8 mouse cellular contexts compared by ENCODE assay signal in the genomic region with DNA sequence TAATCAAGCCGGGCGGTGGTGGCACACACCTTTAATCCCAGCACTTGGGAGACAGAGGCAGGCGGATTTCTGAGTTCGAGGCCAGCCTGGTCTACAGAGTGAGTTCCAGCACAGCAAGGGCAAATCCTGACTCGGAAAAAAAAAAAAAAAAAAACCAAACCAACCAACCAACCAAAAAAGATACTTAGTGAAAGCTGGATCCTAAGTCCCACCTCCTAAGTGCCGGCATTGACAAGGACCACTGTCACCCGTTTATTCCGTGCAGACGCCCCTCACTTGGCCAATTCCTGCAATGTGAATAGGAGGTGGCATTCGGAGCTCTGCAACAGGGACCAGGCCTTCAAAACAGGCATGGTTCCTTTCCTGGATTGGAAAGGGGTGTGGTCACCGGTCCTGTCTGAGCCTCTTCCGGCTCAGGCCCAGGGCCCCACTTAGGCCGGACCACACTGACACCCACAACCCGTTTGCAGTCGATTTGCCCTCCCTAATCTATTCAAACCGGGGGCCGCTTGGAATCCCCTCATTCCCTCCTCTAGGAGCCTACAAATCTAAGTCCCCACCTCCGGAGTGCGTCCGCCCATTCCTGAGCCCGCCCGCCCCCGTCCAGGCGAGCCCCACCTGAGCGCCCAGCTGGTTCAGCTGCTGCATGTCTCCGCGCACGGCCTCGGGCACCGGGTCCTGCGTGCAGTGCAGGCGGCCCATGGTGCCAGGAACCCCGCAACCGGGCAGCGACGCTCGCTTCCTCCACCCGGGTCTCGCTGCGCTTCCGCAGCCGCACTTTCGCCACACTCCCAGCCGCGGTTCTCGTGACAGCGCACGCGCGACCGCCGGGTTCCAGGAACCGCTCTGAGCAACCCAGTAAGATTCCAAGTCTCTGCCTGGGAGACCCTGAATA. TPM values are rescaled to one million over a fixed set of nuclear protein-coding genes. Genes with fewer than 3 reads are reported as not detected.
DNase-seq lines count a peak whose midpoint lies in the region; ATAC-seq lines count a peak whose summit lies in the region.

Commd7 (minus strand) TSS at position 806 of the 895 bp plus-strand sequence.

- no peaks in the 10 kb centered on the region for H3K27me3 ChIP-seq in forebrain, embryonic 11.5 days (ENCODE audit: control insufficient read depth, insufficient read depth, low read length)
- H3K27me3 ChIP-seq in heart, embryonic 15.5 days, result no peaks in the 10 kb centered on the region
- no peaks in the 10 kb centered on the region for H3K27me3 ChIP-seq in liver, embryonic 13.5 days
- no peaks in the 10 kb centered on the region for H3K27me3 ChIP-seq in stomach, embryonic 14.5 days (ENCODE audit: control insufficient read depth, insufficient read depth, low read length)

- H3K9me3 ChIP-seq in forebrain, embryonic 11.5 days (ENCODE audit: control insufficient read depth, low read length), result no peaks in the 10 kb centered on the region
- no peaks in the 10 kb centered on the region for H3K9me3 ChIP-seq in heart, embryonic 15.5 days (replicated peaks)
- H3K9me3 ChIP-seq in liver, embryonic 13.5 days (replicated peaks), result no peaks in the 10 kb centered on the region
- H3K9me3 ChIP-seq in stomach, embryonic 14.5 days (ENCODE audit: control insufficient read depth, low read depth, low read length), result no peaks in the 10 kb centered on the region

- peak within 1 kb of the TSS; percentile 84 for H3K9ac ChIP-seq in forebrain, embryonic 11.5 days (ENCODE audit: low read length)
- H3K9ac ChIP-seq in heart, embryonic 15.5 days, result peak within 1 kb of the TSS; percentile 94
- peak within 1 kb of the TSS; percentile 90 for H3K9ac ChIP-seq in liver, embryonic 13.5 days
- peak within 1 kb of the TSS; percentile 85 for H3K9ac ChIP-seq in stomach, embryonic 14.5 days (replicated peaks; ENCODE audit: low read depth, low read length)

- peaks cover 3% of the 10 kb centered on the region; the same call in 1 of the 2 replicates for H3K4me1 ChIP-seq in forebrain, embryonic 11.5 days (replicated peaks; ENCODE audit: control insufficient read depth, insufficient read depth, low read length)
- peaks cover 13% of the 10 kb centered on the region for H3K4me1 ChIP-seq in heart, embryonic 15.5 days (replicated peaks)
- peaks cover 38% of the 10 kb centered on the region for H3K4me1 ChIP-seq in liver, embryonic 13.5 days (replicated peaks)
- peaks cover 6% of the 10 kb centered on the region; the same call in 1 of the 2 replicates for H3K4me1 ChIP-seq in stomach, embryonic 14.5 days (ENCODE audit: control insufficient read depth, insufficient read depth, low read length)

- peak; percentile 93 for ATAC-seq in CD4-positive, CD25-positive, alpha-beta regulatory T cell, adult 4 months
- ATAC-seq in forebrain, embryonic 11.5 days (replicated peaks; ENCODE audit: low FRiP score), result peak; percentile 86
- ATAC-seq in heart, embryonic 15.5 days (replicated peaks; ENCODE audit: insufficient number of reproducible peaks, insufficient read depth, low FRiP score, low read depth), result peak; percentile 84
- ATAC-seq in liver, embryonic 13.5 days (ENCODE audit: low read depth), result peak; percentile 81
- ATAC-seq in stomach, embryonic 14.5 days (ENCODE audit: insufficient number of reproducible peaks, insufficient read depth, low FRiP score, low read depth), result peak; percentile 83

- peak within 1 kb of the TSS; percentile 87 for H3K4me2 ChIP-seq in forebrain, embryonic 11.5 days (ENCODE audit: low read depth, low read length, severe bottlenecking)
- H3K4me2 ChIP-seq in heart, embryonic 15.5 days, result peak within 1 kb of the TSS; percentile 68
- peak within 1 kb of the TSS; percentile 84 for H3K4me2 ChIP-seq in liver, embryonic 13.5 days
- peak within 1 kb of the TSS; percentile 55 for H3K4me2 ChIP-seq in stomach, embryonic 14.5 days (replicated peaks; ENCODE audit: low read depth, low read length)

- peak within 1 kb of the TSS; percentile 72 for H3K4me3 ChIP-seq in forebrain, embryonic 11.5 days (ENCODE audit: low read depth, low read length)
- H3K4me3 ChIP-seq in heart, embryonic 15.5 days, result peak within 1 kb of the TSS; percentile 88
- H3K4me3 ChIP-seq in liver, embryonic 13.5 days (replicated peaks), result peak within 1 kb of the TSS; percentile 83
- peak within 1 kb of the TSS; percentile 82 for H3K4me3 ChIP-seq in stomach, embryonic 14.5 days (ENCODE audit: low read depth, low read length)

- H3K36me3 ChIP-seq in forebrain, embryonic 11.5 days (ENCODE audit: control insufficient read depth, insufficient read depth, low read length), result peaks cover 4% of the 10 kb centered on the region; the same call in 1 of the 2 replicates
- peaks cover 17% of the 10 kb centered on the region for H3K36me3 ChIP-seq in heart, embryonic 15.5 days
- H3K36me3 ChIP-seq in liver, embryonic 13.5 days, result peaks cover 12% of the 10 kb centered on the region
- H3K36me3 ChIP-seq in stomach, embryonic 14.5 days (ENCODE audit: control insufficient read depth, insufficient read depth, low read length), result peaks cover 19% of the 10 kb centered on the region

- peak; percentile 54 for DNase-seq in c-Kit-negative CD71-positive TER-119-positive erythroid progenitor cells, embryonic 14.5 days (ENCODE audit: low read depth, low spot score)
- DNase-seq in forebrain, embryonic 11.5 days (ENCODE audit: low spot score), result peak; percentile 94
- DNase-seq in kidney, postnatal 25 days, result peak; percentile 91
- DNase-seq in liver, embryonic 13.5 days, result peak; percentile 78
- peak; percentile 79 to 84 for DNase-seq in natural killer cell, adult 2 months (ENCODE audit: low spot score in 2 of 2)

- peak within 1 kb of the TSS; percentile 63 for H3K27ac ChIP-seq in forebrain, embryonic 11.5 days (ENCODE audit: low read depth, low read length)
- H3K27ac ChIP-seq in heart, embryonic 15.5 days, result peak within 1 kb of the TSS; percentile 93
- peak within 1 kb of the TSS; percentile 89 for H3K27ac ChIP-seq in liver, embryonic 13.5 days
- peak within 1 kb of the TSS; percentile 91 for H3K27ac ChIP-seq in stomach, embryonic 14.5 days (ENCODE audit: low read length)

- WGBS in forebrain, embryonic 11.5 days, result 6% methylated on average over 53 of the region's 53 CpGs
- 3% methylated on average over 53 of the region's 53 CpGs for WGBS in heart, embryonic 15.5 days
- WGBS in liver, embryonic 13.5 days (ENCODE audit: insufficient replicate concordance), result 3% methylated on average over 53 of the region's 53 CpGs
- WGBS in stomach, embryonic 14.5 days, result 5% methylated on average over 53 of the region's 53 CpGs

RNA-seq across cellular contexts. Expression of gene Commd7, which starts in this region (rescaled TPM):
- 100 to 1,000 TPM; 106 to 117 TPM for polyA plus RNA-seq in CD4-positive, CD25-positive, alpha-beta regulatory T cell, adult 4 months (2017; shearing (Covaris generic))
- polyA plus RNA-seq in forebrain, embryonic 11.5 days (2014; fragmentation: Nextera tagmentation; extraction: Ambion mirVana), result 56.8 and 60.9 TPM in 2 replicates
- 52.4 and 57.0 TPM in 2 replicates for polyA plus RNA-seq in heart, embryonic 15.5 days (2015; fragmentation: Nextera tagmentation; extraction: Ambion mirVana)
- polyA plus RNA-seq in liver, embryonic 13.5 days (2015; fragmentation: Nextera tagmentation; extraction: Ambion mirVana), result 39.8 and 39.9 TPM in 2 replicates
- 70.2 and 70.4 TPM in 2 replicates for polyA plus RNA-seq in stomach, embryonic 14.5 days (2014; fragmentation: Nextera tagmentation; extraction: Ambion mirVana)

Comparison
In these comparisons a context has a peak if more than half of its experiments do, and no peak if none do; other contexts are left out.
1. Peak in every context shown above with its lines: DNase-seq, ATAC-seq, H3K4me3 ChIP-seq and H3K27ac ChIP-seq.